Comparison of ENCODE assay signal across 9 mouse cellular contexts in genomic region chr11:115898886-115899285, GRCm38 (mm10). TPM values are rescaled to one million over a fixed set of nuclear protein-coding genes. Genes with fewer than 3 reads are reported as not detected.
DNase-seq lines count a peak whose midpoint lies in the region; ATAC-seq lines count a peak whose summit lies in the region.
"Had no signal": no experiment of that assay in that cellular context is flagged by ENCODE, and none has a peak within 500 bp of the region (broad histone marks: within the 10 kb centered on the region; RNA-seq: fewer than 3 reads in every experiment).

No protein-coding gene starts in this region.

- H3K36me3 ChIP-seq in heart, embryonic 16.5 days (ENCODE audit: control insufficient read depth, insufficient read depth): 0 out of 2 replicates have a peak, but pooled peaks cover 6% of the 10 kb centered on the region
- peaks cover 7% of the 10 kb centered on the region for H3K36me3 ChIP-seq in splenic B cell, adult 2 months (ENCODE audit: control insufficient read depth, insufficient read depth, low read length, poor library complexity, severe bottlenecking)

- H3K4me2 ChIP-seq in heart, embryonic 16.5 days (ENCODE audit: low read depth, low read length): no peak overlapping the region
- H3K4me2 ChIP-seq: limb, embryonic 12.5 days had no signal

- 18% methylated on average over 4 of the region's 4 CpGs for WGBS in heart, embryonic 16.5 days

- no peaks in the 10 kb centered on the region for H3K9me3 ChIP-seq in heart, embryonic 16.5 days (replicated peaks; ENCODE audit: control insufficient read depth, low read length)
- H3K9me3 ChIP-seq: limb, embryonic 12.5 days had no signal

- no peak for ATAC-seq in heart, embryonic 16.5 days (replicated peaks; ENCODE audit: extremely low read depth, insufficient read depth, low FRiP score)
- ATAC-seq in megakaryocyte, adult 5-6 weeks (ENCODE audit: poor library complexity, severe bottlenecking): peak; percentile 41

- H3K4me3 ChIP-seq in heart, embryonic 16.5 days (ENCODE audit: low read length): no peak overlapping the region
- H3K4me3 ChIP-seq: limb, embryonic 12.5 days had no signal

- peak; percentile 69 for DNase-seq in adrenal gland, postnatal 10 days
- DNase-seq in adrenal gland, adult 2 months: no peak
- DNase-seq in CD4-positive, CD25-positive, alpha-beta regulatory T cell, adult 2 months (ENCODE audit: low read depth, low spot score): peak; percentile 77
- DNase-seq in cerebellum, adult 9-11 months: peak; percentile 87
- DNase-seq in left cerebral cortex, adult 11 months (ENCODE audit: low spot score): peak; percentile 79
- DNase-seq in splenic B cell, adult 2 months (ENCODE audit: low read depth, low spot score): peak; percentile 75

- no peak overlapping the region for H3K9ac ChIP-seq in heart, embryonic 16.5 days (ENCODE audit: low read length)
- H3K9ac ChIP-seq: limb, embryonic 12.5 days had no signal

- no peaks in the 10 kb centered on the region for H3K27me3 ChIP-seq in heart, embryonic 16.5 days (ENCODE audit: control insufficient read depth, insufficient read depth, low read length)
- H3K27me3 ChIP-seq in splenic B cell, adult 2 months (ENCODE audit: control insufficient read depth, insufficient read depth, low read length, poor library complexity, severe bottlenecking): no peaks in the 10 kb centered on the region
- H3K27me3 ChIP-seq: limb, embryonic 12.5 days had no signal

- H3K27ac ChIP-seq in heart, embryonic 16.5 days (ENCODE audit: low read length): peak overlapping the region; percentile 98
- H3K27ac ChIP-seq: limb, embryonic 12.5 days had no signal

- peaks cover 44% of the 10 kb centered on the region for H3K4me1 ChIP-seq in heart, embryonic 16.5 days (ENCODE audit: control insufficient read depth, insufficient read depth, low read length)

RNA-seq across cellular contexts. Expression of gene Smim5, which starts 0.9 kb away (rescaled TPM):
- total RNA-seq in adrenal gland, postnatal 10 days (2021): 1 to 10 TPM; 1.5 to 2.6 TPM
- 1 to 10 TPM in 1 of 2 experiments, under 1 TPM in 1; 0.58 to 1.3 TPM for total RNA-seq in adrenal gland, adult 2 months (2021)
- 0.86 and 0.99 TPM in 2 replicates for polyA plus RNA-seq in adrenal gland, adult 2 months (2012; rRNA removed)
- 68.4 and 82.9 TPM in 2 replicates for polyA plus RNA-seq in heart, embryonic 16.5 days (2015; fragmentation: Nextera tagmentation; extraction: Ambion mirVana)
- 37.5 and 48.1 TPM in 2 replicates for total RNA-seq in megakaryocyte, adult 5-6 weeks (2015)
- total RNA-seq in megakaryocyte, adult 5-6 weeks (2017): 40.4 and 42.5 TPM in 2 replicates

RNA-seq across cellular contexts. Expression of gene Smim6, which starts 12.9 kb away (rescaled TPM):
- under 1 TPM in 1 of 2 experiments, not detected in 1; 0.30 TPM for total RNA-seq in adrenal gland, postnatal 10 days (2021)
- not detected for total RNA-seq in adrenal gland, adult 2 months (2021)
- polyA plus RNA-seq in adrenal gland, adult 2 months (2012; rRNA removed): not detected in 2 replicates
- 3.7 and 5.7 TPM in 2 replicates for polyA plus RNA-seq in heart, embryonic 16.5 days (2015; fragmentation: Nextera tagmentation; extraction: Ambion mirVana)
- 2.7 and 4.9 TPM in 2 replicates for total RNA-seq in megakaryocyte, adult 5-6 weeks (2015)
- total RNA-seq in megakaryocyte, adult 5-6 weeks (2017): 0.73 TPM in 1 of 2 replicates, not detected in the other

RNA-seq across cellular contexts. Expression of gene Sap30bp, which starts 34.2 kb away (rescaled TPM):
- total RNA-seq in adrenal gland, postnatal 10 days (2021): 10 to 100 TPM; 38.0 to 38.1 TPM
- total RNA-seq in adrenal gland, adult 2 months (2021): 10 to 100 TPM; 31.8 to 44.5 TPM
- 31.4 and 33.8 TPM in 2 replicates for polyA plus RNA-seq in adrenal gland, adult 2 months (2012; rRNA removed)
- polyA plus RNA-seq in heart, embryonic 16.5 days (2015; fragmentation: Nextera tagmentation; extraction: Ambion mirVana): 20.2 and 23.5 TPM in 2 replicates
- 18.6 and 22.6 TPM in 2 replicates for total RNA-seq in megakaryocyte, adult 5-6 weeks (2015)
- total RNA-seq in megakaryocyte, adult 5-6 weeks (2017): 158 and 190 TPM in 2 replicates

RNA-seq across cellular contexts. Expression of gene Recql5, which starts 34.4 kb away (rescaled TPM):
- 10 to 100 TPM; 17.8 to 24.5 TPM for total RNA-seq in adrenal gland, postnatal 10 days (2021)
- 10 to 100 TPM; 20.8 to 28.3 TPM for total RNA-seq in adrenal gland, adult 2 months (2021)
- 22.4 and 25.4 TPM in 2 replicates for polyA plus RNA-seq in adrenal gland, adult 2 months (2012; rRNA removed)
- 13.2 and 13.6 TPM in 2 replicates for polyA plus RNA-seq in heart, embryonic 16.5 days (2015; fragmentation: Nextera tagmentation; extraction: Ambion mirVana)
- 13.2 and 19.9 TPM in 2 replicates for total RNA-seq in megakaryocyte, adult 5-6 weeks (2015)
- total RNA-seq in megakaryocyte, adult 5-6 weeks (2017): 19.9 and 22.5 TPM in 2 replicates

RNA-seq across cellular contexts. Expression of gene Myo15b, which starts 40.7 kb away (rescaled TPM):
- total RNA-seq in adrenal gland, postnatal 10 days (2021): 1 to 10 TPM in 1 of 2 experiments, under 1 TPM in 1; 0.91 to 1.2 TPM
- total RNA-seq in adrenal gland, adult 2 months (2021): under 1 TPM in 1 of 2 experiments, not detected in 1; 0.35 TPM
- polyA plus RNA-seq in adrenal gland, adult 2 months (2012; rRNA removed): 0.13 and 0.47 TPM in 2 replicates
- polyA plus RNA-seq in heart, embryonic 16.5 days (2015; fragmentation: Nextera tagmentation; extraction: Ambion mirVana): 0.17 and 1.7 TPM in 2 replicates
- total RNA-seq in megakaryocyte, adult 5-6 weeks (2015): 0.51 TPM in 1 of 2 replicates, not detected in the other
- total RNA-seq in megakaryocyte, adult 5-6 weeks (2017): 0.04 and 0.33 TPM in 2 replicates
- polyA plus RNA-seq: limb, embryonic 12.5 days had no signal

Comparison
In these comparisons a context has a peak if more than half of its experiments do, and no peak if none do; other contexts are left out.
1. RNA of gene Smim5, which starts 0.9 kb away (total RNA-seq): 37.5 to 48.1 TPM in megakaryocyte, adult 5-6 weeks; 1.5 to 2.6 TPM in adrenal gland, postnatal 10 days and 0.58 to 1.3 TPM in adrenal gland, adult 2 months; every median in the first group is over 10 times any median in the second.